Mouse (Mus musculus) intestine, embryonic 15.5 days (tissue): ENCODE data around the gene Azin2. TPM values are rescaled to one million over a fixed set of nuclear protein-coding genes. Genes with fewer than 3 reads are reported as not detected.

Source experiments
- ATAC-seq: fragments of 200-750 bp; cut with Nextera tagmentation; 2 replicates; pipeline ENCODE4 v1.8.0; 2017; ENCODE audit warnings: moderate TSS enrichment, moderate library complexity
- H3K27ac ChIP-seq: fragments of 300-500 bp; sonication (generic); 2 replicates; pipeline ENCODE4 v1.5.1; 2015; ENCODE audit warnings: mild to moderate bottlenecking, inconsistent platforms
- H3K27me3 ChIP-seq: fragments of 300-500 bp; sonication (generic); replicated peaks from 2 replicates; pipeline ENCODE4 v1.6.1; 2015; ENCODE audit warnings: inconsistent platforms
- H3K36me3 ChIP-seq: fragments of 300-500 bp; sonication (generic); 2 replicates; pipeline ENCODE4 v1.6.1; 2015; ENCODE audit warnings: inconsistent platforms
- H3K4me1 ChIP-seq: fragments of 300-500 bp; sonication (generic); replicated peaks from 2 replicates; pipeline ENCODE4 v1.6.1; 2015; ENCODE audit warnings: inconsistent platforms
- H3K4me2 ChIP-seq: fragments of 300-500 bp; sonication (generic); replicated peaks from 2 replicates; pipeline ENCODE4 v1.6.1; 2015; ENCODE audit warnings: mild to moderate bottlenecking, inconsistent platforms
- H3K4me3 ChIP-seq: fragments of 300-500 bp; sonication (generic); replicated peaks from 2 replicates; pipeline ENCODE4 v1.5.1; 2015; ENCODE audit warnings: inconsistent platforms
- H3K9ac ChIP-seq: fragments of 300-500 bp; sonication (generic); 2 replicates; pipeline ENCODE4 v1.6.1; 2015; ENCODE audit warnings: inconsistent platforms
- H3K9me3 ChIP-seq: fragments of 300-500 bp; sonication (generic); 2 replicates; pipeline ENCODE4 v1.6.1; 2016; ENCODE audit warnings: inconsistent platforms
- WGBS: fragments of 180-500 bp; shearing (Covaris S2); methylation state at CpG from one replicate; pipeline ENCODE4 v1.1.7; 2015; 5-methylcytosine and 5-hydroxymethylcytosine counted together
- polyA plus RNA-seq: library from polyadenylated mRNA; unstranded; fragments of >200 nt; fragmentation: Nextera tagmentation; extraction: Ambion mirVana; gene quantifications from 2 replicates; pipeline ENCODE4 v1.2.1, GENCODE M21; 2015

Azin2 gene
- polyA plus RNA-seq, 1 experiment from 2014 or later = 13.3 TPM

DNA sequence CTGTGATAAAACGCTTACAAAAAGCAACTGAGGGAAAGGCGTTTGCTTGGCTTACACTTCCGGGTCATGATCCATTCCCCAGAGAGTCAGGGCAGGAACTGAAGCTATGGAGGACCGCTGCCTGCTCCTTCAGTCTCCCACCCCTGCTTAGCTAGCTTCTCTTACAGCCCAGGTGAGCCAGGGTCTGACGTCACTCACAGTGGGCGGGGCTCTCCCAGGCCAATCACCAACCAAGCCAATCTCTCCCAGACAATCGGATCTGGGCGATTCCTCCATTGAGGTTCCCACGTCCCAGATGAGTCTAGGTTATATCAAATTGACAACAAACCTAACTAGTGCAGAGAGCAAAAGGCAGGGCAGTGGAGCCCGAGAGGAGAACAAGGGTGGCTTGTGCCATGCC, 43.1 kb downstream of the Azin2 start:
- Histone ChIP-seq H3K9ac (no peak overlapping the region), H3K4me1 (peaks cover 6% of the 10 kb centered on the region; the same call in 1 of the 2 replicates), H3K4me2 (no peak overlapping the region), H3K36me3 (no peaks in the 10 kb centered on the region), H3K9me3 (no peaks in the 10 kb centered on the region), H3K4me3 (no peak overlapping the region), H3K27ac (no peak overlapping the region), H3K27me3 (no peaks in the 10 kb centered on the region)
- WGBS = 21% methylated on average over 10 of the region's 10 CpGs
- no peak for ATAC-seq

GRCm38 (mm10) chr4:128918187-128918586, 44.1 kb downstream of the Azin2 start:
- Histone ChIP-seq H3K4me1 (peaks cover 6% of the 10 kb centered on the region; the same call in 1 of the 2 replicates), H3K27ac (no peak overlapping the region), H3K4me3 (no peak overlapping the region), H3K9ac (no peak overlapping the region), H3K9me3 (no peaks in the 10 kb centered on the region), H3K36me3 (no peaks in the 10 kb centered on the region), H3K27me3 (no peaks in the 10 kb centered on the region), H3K4me2 (no peak overlapping the region)
- WGBS = 43% methylated on average over 3 of the region's 3 CpGs
- no peak for ATAC-seq

- Histone ChIP-seq H3K4me3 (no peak overlapping the region), H3K27me3 (no peaks in the 10 kb centered on the region), H3K27ac (no peak overlapping the region), H3K9me3 (no peaks in the 10 kb centered on the region), H3K9ac (no peak overlapping the region), H3K36me3 (no peaks in the 10 kb centered on the region), H3K4me1 (peaks cover 6% of the 10 kb centered on the region; the same call in 1 of the 2 replicates), H3K4me2 (no peak overlapping the region)
- WGBS = 89% methylated on average over 6 of the region's 6 CpGs
- no peak for ATAC-seq
Measured at GRCm38 (mm10) chr4:128917756-128918155, 44.5 kb downstream of the Azin2 start.

GRCm38 (mm10) chr4:128917119-128917518, 45.1 kb downstream of the Azin2 start:
- Histone ChIP-seq H3K4me3 (no peak overlapping the region), H3K36me3 (no peaks in the 10 kb centered on the region), H3K27me3 (no peaks in the 10 kb centered on the region), H3K9ac (no peak overlapping the region), H3K4me2 (no peak overlapping the region), H3K4me1 (peaks cover 6% of the 10 kb centered on the region; the same call in 1 of the 2 replicates), H3K9me3 (no peaks in the 10 kb centered on the region), H3K27ac (no peak overlapping the region)
- ATAC-seq = no peak
- WGBS = 62% methylated on average over 3 of the region's 3 CpGs

DNA sequence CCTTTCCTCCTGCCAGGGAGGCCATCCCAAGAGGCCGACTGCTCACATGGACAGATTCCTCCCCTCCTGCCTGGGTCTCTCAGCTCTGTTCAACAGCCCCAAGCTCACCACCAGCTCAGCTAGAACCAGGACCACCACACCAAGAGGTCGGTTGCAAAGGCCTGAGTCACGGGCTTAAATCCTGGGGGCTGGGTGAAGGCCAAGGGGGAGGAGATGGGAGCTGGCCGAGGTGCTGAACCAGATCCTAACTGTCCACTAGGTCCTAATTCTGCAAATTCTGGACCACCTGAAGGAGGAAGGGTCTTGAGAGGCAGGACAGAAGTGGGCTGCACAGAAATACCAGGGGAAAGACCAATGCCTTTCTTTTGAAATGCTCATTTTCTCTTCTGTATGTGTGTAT, 48.4 kb downstream of the Azin2 start:
- Histone ChIP-seq H3K9ac (no peak overlapping the region), H3K36me3 (no peaks in the 10 kb centered on the region), H3K4me1 (peaks cover 6% of the 10 kb centered on the region; the same call in 1 of the 2 replicates), H3K4me2 (no peak overlapping the region), H3K27me3 (no peaks in the 10 kb centered on the region), H3K27ac (no peak overlapping the region), H3K4me3 (no peak overlapping the region), H3K9me3 (no peaks in the 10 kb centered on the region)
- WGBS = 20% methylated on average over 4 of the region's 4 CpGs
- ATAC-seq = no peak

DNA sequence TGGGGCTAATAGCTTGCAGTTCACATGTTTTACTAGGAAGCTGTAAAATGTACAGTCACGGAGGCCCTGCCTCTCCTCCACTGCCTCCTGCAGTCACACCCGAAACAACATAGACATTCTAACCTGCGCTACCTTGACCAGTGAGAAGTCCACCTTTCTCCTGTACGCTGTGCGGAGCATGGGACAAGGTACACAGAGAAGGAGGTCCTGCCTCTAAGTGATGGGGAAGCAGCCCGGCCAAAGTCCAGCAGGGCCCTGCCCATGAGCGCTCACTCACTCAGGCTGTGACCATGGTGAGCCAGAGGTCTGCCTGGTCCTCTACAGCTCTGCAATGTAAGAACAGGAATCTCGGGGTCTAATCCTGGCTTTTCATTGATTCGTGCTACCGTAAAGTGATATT, 50.2 kb downstream of the Azin2 start:
- H3K27me3 ChIP-seq = no peaks in the 10 kb centered on the region
- H3K9ac ChIP-seq = no peak overlapping the region
- H3K4me2 ChIP-seq = no peak overlapping the region
- WGBS = 71% methylated on average over 10 of the region's 10 CpGs
- 0 out of 2 replicates have a peak, but pooled peaks cover 4% of the 10 kb centered on the region for H3K4me1 ChIP-seq
- H3K36me3 ChIP-seq = no peaks in the 10 kb centered on the region
- peak; percentile 90 for ATAC-seq
- H3K9me3 ChIP-seq = no peaks in the 10 kb centered on the region
- no peak overlapping the region for H3K27ac ChIP-seq
- no peak overlapping the region for H3K4me3 ChIP-seq

DNA sequence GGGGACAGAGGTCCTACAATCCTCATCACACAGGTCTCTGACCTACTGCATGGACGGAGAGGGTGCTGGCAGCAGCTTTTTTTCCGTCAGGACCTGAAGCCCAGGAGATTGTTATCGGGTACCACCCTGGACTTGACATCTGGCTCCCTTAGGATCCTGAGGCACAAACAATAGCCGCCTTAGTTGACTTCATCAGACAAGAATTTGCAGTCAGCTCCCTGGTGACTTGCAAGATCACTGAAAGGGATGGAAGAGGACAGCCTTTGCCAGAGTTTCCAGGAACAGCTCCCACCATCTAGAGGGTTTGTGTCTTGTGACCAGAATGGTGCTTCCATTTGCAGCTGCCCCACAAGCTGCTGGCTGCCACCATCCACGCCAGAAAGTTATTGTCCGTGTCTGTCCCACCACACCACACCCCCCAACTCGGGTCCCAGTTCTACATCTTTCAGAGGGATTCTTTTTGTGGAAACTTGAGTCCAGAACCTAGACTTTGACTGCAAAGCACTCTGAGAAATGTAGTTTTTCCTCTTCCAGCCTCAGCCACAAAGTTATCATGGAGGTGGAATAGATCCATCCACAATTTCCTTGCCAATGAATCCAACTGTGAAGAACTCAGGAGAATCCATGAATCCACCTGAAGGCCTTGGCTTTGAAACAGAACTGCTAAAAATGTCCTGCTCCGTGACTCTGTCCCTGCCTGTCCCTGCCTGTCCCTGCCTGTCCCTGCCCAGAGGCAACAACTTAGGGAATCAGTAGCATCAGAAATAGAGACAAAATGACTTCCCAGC, 51.8 kb downstream of the Azin2 start:
- ATAC-seq = no peak
- Histone ChIP-seq H3K4me3 (no peak overlapping the region), H3K4me2 (no peak overlapping the region), H3K9ac (no peak overlapping the region), H3K27ac (no peak overlapping the region), H3K27me3 (no peaks in the 10 kb centered on the region), H3K4me1 (peaks cover 6% of the 10 kb centered on the region; the same call in 1 of the 2 replicates), H3K9me3 (no peaks in the 10 kb centered on the region), H3K36me3 (no peaks in the 10 kb centered on the region)
- 69% methylated on average over 8 of the region's 8 CpGs for WGBS

GRCm38 (mm10) chr4:128909378-128909831, 52.8 kb downstream of the Azin2 start:
- H3K9ac ChIP-seq = no peak overlapping the region
- no peak overlapping the region for H3K4me2 ChIP-seq
- ATAC-seq = no peak
- H3K27me3 ChIP-seq = no peaks in the 10 kb centered on the region
- no peaks in the 10 kb centered on the region for H3K9me3 ChIP-seq
- H3K4me3 ChIP-seq = no peak overlapping the region
- peaks cover 14% of the 10 kb centered on the region; the same call in 1 of the 2 replicates for H3K4me1 ChIP-seq
- no peaks in the 10 kb centered on the region for H3K36me3 ChIP-seq
- WGBS = 88% methylated on average over 14 of the region's 14 CpGs
- no peak overlapping the region for H3K27ac ChIP-seq

DNA sequence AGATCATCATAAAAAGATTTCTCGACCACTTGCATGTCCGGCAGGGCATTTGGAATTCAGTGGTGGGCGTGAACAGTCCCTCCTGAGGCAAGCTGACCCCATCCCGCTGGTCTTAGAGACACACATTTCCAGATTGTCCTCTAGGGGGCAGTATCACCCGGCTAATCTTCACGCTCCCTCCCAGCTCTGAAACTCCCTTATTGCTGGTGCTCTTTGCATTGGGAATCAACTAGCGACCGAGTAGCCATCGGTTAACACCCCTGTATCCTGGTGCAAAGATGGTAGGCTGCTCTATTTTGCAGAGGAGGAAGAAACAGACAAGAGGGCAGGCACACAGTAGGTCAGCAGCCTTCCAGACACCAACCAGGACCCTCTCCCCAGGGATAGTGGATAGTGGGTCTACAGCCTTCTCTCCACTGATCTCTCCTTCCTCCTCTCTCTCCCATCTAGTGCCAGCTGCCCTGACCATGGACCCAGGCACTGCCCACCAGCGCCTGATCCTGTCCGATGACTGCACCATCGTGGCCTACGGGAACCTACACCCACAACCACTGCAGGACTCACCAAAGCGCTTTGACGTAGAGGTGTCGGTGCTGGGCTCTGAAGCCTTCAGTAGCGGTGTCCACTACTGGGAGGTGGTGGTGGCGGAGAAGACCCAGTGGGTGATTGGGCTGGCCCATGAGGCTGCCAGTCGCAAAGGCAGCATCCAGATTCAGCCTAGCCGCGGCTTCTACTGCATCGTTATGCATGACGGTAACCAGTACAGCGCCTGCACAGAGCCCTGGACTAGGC, 53.5 kb downstream of the Azin2 start:
- no peaks in the 10 kb centered on the region for H3K9me3 ChIP-seq
- no peaks in the 10 kb centered on the region for H3K36me3 ChIP-seq
- no peak for ATAC-seq
- no peak overlapping the region for H3K9ac ChIP-seq
- H3K4me1 ChIP-seq = peaks cover 20% of the 10 kb centered on the region
- 63% methylated on average over 24 of the region's 24 CpGs for WGBS
- no peak overlapping the region for H3K4me2 ChIP-seq
- no peaks in the 10 kb centered on the region for H3K27me3 ChIP-seq
- H3K4me3 ChIP-seq = no peak overlapping the region
- no peak overlapping the region for H3K27ac ChIP-seq

- H3K27ac ChIP-seq = no peak overlapping the region
Measured at GRCm38 (mm10) chr4:128907238-128907968, 54.8 kb downstream of the Azin2 start.

GRCm38 (mm10) chr4:128906757-128907156, 55.5 kb downstream of the Azin2 start:
- H3K27me3 ChIP-seq = no peaks in the 10 kb centered on the region
- WGBS = 64% methylated on average over 8 of the region's 8 CpGs
- no peak overlapping the region for H3K4me3 ChIP-seq
- no peak for ATAC-seq
- no peak overlapping the region for H3K9ac ChIP-seq
- H3K4me1 ChIP-seq = peaks cover 20% of the 10 kb centered on the region
- no peaks in the 10 kb centered on the region for H3K9me3 ChIP-seq
- no peak overlapping the region for H3K27ac ChIP-seq
- H3K36me3 ChIP-seq = 0 out of 2 replicates have a peak, but pooled peaks cover 2% of the 10 kb centered on the region
- no peak overlapping the region for H3K4me2 ChIP-seq

More at GRCm38 (mm10) chr4:128907238-128907968, 54.8 kb downstream of the Azin2 start:
- H3K27me3 ChIP-seq = no peaks in the 10 kb centered on the region
- H3K4me1 ChIP-seq = peaks cover 20% of the 10 kb centered on the region
- H3K36me3 ChIP-seq = no peaks in the 10 kb centered on the region
- WGBS = 60% methylated on average over 12 of the region's 12 CpGs
- no peak overlapping the region for H3K4me3 ChIP-seq
- H3K9ac ChIP-seq = no peak overlapping the region
- H3K9me3 ChIP-seq = no peaks in the 10 kb centered on the region
- no peak overlapping the region for H3K4me2 ChIP-seq
- no peak for ATAC-seq

GRCm38 (mm10) chr4:128905251-128905650, 57.0 kb downstream of the Azin2 start:
- Histone ChIP-seq H3K9me3 (no peaks in the 10 kb centered on the region), H3K27ac (no peak overlapping the region), H3K4me2 (no peak overlapping the region), H3K27me3 (no peaks in the 10 kb centered on the region), H3K9ac (no peak overlapping the region), H3K36me3 (0 out of 2 replicates have a peak, but pooled peaks cover 2% of the 10 kb centered on the region), H3K4me3 (no peak overlapping the region), H3K4me1 (peaks cover 20% of the 10 kb centered on the region)
- WGBS = 37% methylated on average over 8 of the region's 8 CpGs
- no peak for ATAC-seq
